Mouse (Mus musculus): ENCODE data around the gene Tmco3. TPM values are rescaled to one million over a fixed set of nuclear protein-coding genes. Genes with fewer than 3 reads are reported as not detected.

Gene Tmco3
- polyA plus RNA-seq, 1 experiment from 2014 or later, result 93.8 TPM

GRCm38 (mm10) chr8:13360213-13360612 lies 72.2 kb downstream of the Tmco3 start:
- CTCF ChIA-PET, result no interaction called here

GRCm38 (mm10) chr8:13361865-13362264 lies 73.9 kb downstream of the Tmco3 start:
- POLR2A ChIA-PET, result no interaction called here
- TF ChIP-seq CTCF (IDR thresholded peaks at IDR 0.05), result no peak
- CTCF ChIA-PET, result no interaction called here
- ATAC-seq (no peak), DNase-seq (ENCODE audit: low read depth, low spot score) (no peak)
- no peaks in the 10 kb centered on the region for H3K27me3 ChIP-seq
- in situ Hi-C loops (cut with MboI; ENCODE audit: low pct_unique_long_range_greater_than_20kb), result no loop called here

More at GRCm38 (mm10) chr8:13360213-13360612, 72.2 kb downstream of the Tmco3 start:
- POLR2A ChIA-PET, result no interaction called here
- in situ Hi-C loops (cut with MboI; ENCODE audit: low pct_unique_long_range_greater_than_20kb), result no loop called here
- no peak for DNase-seq (ENCODE audit: low read depth, low spot score)
- no peak for TF ChIP-seq CTCF (IDR thresholded peaks at IDR 0.05)
- no peak for ATAC-seq
- no peaks in the 10 kb centered on the region for H3K27me3 ChIP-seq

Other genes starting within 250 kb of the Tmco3 start
- 0.13 TPM for gene Proz, start 227.3 kb upstream of the Tmco3 start, polyA plus RNA-seq (2021)
- 28.3 TPM for gene Pcid2, start 182.7 kb upstream of the Tmco3 start, polyA plus RNA-seq (2021)
- gene Cul4a, start 182.6 kb upstream of the Tmco3 start, polyA plus RNA-seq (2021), result 112 TPM
- gene Lamp1, start 129.0 kb upstream of the Tmco3 start, polyA plus RNA-seq (2021), result 930 TPM
- 4.3 TPM for gene Grtp1, start 87.6 kb upstream of the Tmco3 start, polyA plus RNA-seq (2021)
- 0.04 TPM for gene Adprhl1, start 34.0 kb upstream of the Tmco3 start, polyA plus RNA-seq (2021)
- gene Dcun1d2, start 59 bp upstream of the Tmco3 start, polyA plus RNA-seq (2021), result 32.5 TPM
- 169 TPM for gene Tfdp1, start 50.6 kb downstream of the Tmco3 start, polyA plus RNA-seq (2021)
- gene Atp4b, start 108.6 kb downstream of the Tmco3 start, polyA plus RNA-seq (2021), result not detected
- gene Grk1, start 116.9 kb downstream of the Tmco3 start, polyA plus RNA-seq (2021), result not detected
- 0.08 TPM for gene Tmem255b, start 147.0 kb downstream of the Tmco3 start, polyA plus RNA-seq (2021)
- 101 TPM for gene Gas6, start 206.3 kb downstream of the Tmco3 start, polyA plus RNA-seq (2021)

Measured in Patski (cell line).